Mouse (Mus musculus): ENCODE results near the gene Arid1b. TPM values are rescaled to one million over a fixed set of nuclear protein-coding genes. Genes with fewer than 3 reads are reported as not detected.

The Arid1b gene
- polyA plus RNA-seq, 1 experiment from 2014 or later = 12.4 TPM

- Histone ChIP-seq H3K9ac (ENCODE audit: low read depth, low read length) (no peak overlapping the region), H3K4me1 (ENCODE audit: control insufficient read depth, insufficient read depth, low read length) (peaks cover 9% of the 10 kb centered on the region), H3K4me2 (ENCODE audit: low read depth, low read length) (no peak overlapping the region), H3K27ac (replicated peaks; ENCODE audit: low read depth, low read length) (no peak overlapping the region), H3K4me3 (ENCODE audit: low read depth, low read length) (no peak overlapping the region), H3K9me3 (ENCODE audit: control insufficient read depth, low read length) (no peaks in the 10 kb centered on the region), H3K27me3 (replicated peaks; ENCODE audit: control insufficient read depth, insufficient read depth, low read length) (no peaks in the 10 kb centered on the region), H3K36me3 (ENCODE audit: control insufficient read depth, insufficient read depth, low read length) (no peaks in the 10 kb centered on the region)
- ATAC-seq (ENCODE audit: low read depth) (no peak), DNase-seq (ENCODE audit: low spot score) (no peak)
- 51% methylated on average over 6 of the region's 6 CpGs for WGBS
Measured at GRCm38 (mm10) chr17:5227136-5227535, 233.0 kb downstream of the Arid1b start.

DNA sequence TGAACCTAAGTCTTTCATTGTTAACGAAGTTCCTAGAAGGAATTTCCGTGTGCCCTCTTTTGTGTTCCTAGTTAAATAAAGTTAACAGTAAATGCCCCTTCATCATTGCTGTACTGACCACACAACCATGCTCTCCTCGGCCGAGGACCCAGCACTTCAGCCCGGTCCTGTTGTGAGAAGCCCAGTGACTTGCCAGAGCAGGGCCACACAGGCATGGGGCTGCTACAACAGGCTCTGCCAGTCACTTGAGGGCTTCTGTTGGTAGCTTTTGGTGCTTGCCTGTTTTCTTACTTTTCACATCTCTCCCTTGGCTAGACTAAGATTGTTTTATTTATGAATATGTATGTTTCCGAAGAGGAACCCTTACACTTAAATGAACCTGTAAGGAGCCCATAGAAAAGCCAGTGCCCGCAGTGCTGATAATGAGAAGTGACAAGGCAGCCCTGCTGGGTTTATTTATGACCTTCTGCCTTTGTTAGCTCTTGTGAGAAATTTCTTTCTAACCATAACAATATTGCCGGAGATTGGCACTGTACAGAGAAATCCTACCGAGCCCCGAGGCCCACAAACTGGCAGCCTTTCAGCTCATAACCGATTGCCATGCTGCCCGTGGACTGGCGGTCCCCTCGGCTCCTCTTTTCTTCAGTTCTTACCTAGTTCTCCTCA, 234.0 kb downstream of the Arid1b start:
- H3K4me2 ChIP-seq (ENCODE audit: low read depth, low read length) = no peak overlapping the region
- WGBS = 70% methylated on average over 14 of the region's 14 CpGs
- H3K27ac ChIP-seq (replicated peaks; ENCODE audit: low read depth, low read length) = no peak overlapping the region
- H3K4me3 ChIP-seq (ENCODE audit: low read depth, low read length) = no peak overlapping the region
- no peaks in the 10 kb centered on the region for H3K27me3 ChIP-seq (replicated peaks; ENCODE audit: control insufficient read depth, insufficient read depth, low read length)
- ATAC-seq (ENCODE audit: low read depth) (no peak), DNase-seq (ENCODE audit: low spot score) (peak; percentile 32)
- no peak overlapping the region for H3K9ac ChIP-seq (ENCODE audit: low read depth, low read length)
- no peaks in the 10 kb centered on the region for H3K36me3 ChIP-seq (ENCODE audit: control insufficient read depth, insufficient read depth, low read length)
- H3K9me3 ChIP-seq (ENCODE audit: control insufficient read depth, low read length) = no peaks in the 10 kb centered on the region
- peaks cover 15% of the 10 kb centered on the region for H3K4me1 ChIP-seq (ENCODE audit: control insufficient read depth, insufficient read depth, low read length)

DNA sequence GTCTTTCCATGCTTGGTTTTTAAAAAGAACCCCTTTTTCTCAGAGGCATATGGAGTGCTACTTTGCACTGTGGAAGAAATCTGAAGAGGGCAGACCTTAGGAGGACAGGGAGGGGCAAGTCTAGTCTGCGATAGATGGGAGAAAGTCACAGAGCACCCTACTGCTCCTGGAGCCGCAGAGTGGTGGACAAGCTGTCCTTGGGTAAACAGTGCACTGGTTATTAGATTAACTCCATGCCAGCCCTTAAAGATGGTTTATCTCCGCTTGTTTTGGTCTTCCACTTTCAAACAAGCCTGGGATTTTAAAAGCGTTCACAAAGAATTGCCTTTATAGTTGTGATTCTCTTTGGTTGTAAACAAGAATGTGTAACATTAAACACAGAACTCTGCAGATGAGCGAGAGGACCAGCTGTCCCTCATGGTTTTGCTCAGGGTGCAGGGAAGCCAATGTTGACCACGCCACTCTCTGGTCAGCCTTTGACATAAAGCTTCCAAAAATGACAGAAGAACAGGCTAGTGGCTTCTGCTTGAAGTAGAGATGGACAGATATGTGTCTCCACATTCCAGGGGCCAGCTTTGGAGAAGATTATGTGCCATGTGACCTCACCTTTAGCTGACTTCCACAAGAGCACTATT, 234.6 kb downstream of the Arid1b start:
- Histone ChIP-seq H3K9me3 (ENCODE audit: control insufficient read depth, low read length) (no peaks in the 10 kb centered on the region), H3K4me2 (ENCODE audit: low read depth, low read length) (no peak overlapping the region), H3K9ac (ENCODE audit: low read depth, low read length) (no peak overlapping the region), H3K36me3 (ENCODE audit: control insufficient read depth, insufficient read depth, low read length) (no peaks in the 10 kb centered on the region), H3K27me3 (replicated peaks; ENCODE audit: control insufficient read depth, insufficient read depth, low read length) (no peaks in the 10 kb centered on the region), H3K27ac (replicated peaks; ENCODE audit: low read depth, low read length) (no peak overlapping the region), H3K4me1 (ENCODE audit: control insufficient read depth, insufficient read depth, low read length) (peaks cover 15% of the 10 kb centered on the region), H3K4me3 (ENCODE audit: low read depth, low read length) (no peak overlapping the region)
- ATAC-seq (ENCODE audit: low read depth) (no peak), DNase-seq (ENCODE audit: low spot score) (no peak)
- WGBS = 75% methylated on average over 6 of the region's 6 CpGs

DNA sequence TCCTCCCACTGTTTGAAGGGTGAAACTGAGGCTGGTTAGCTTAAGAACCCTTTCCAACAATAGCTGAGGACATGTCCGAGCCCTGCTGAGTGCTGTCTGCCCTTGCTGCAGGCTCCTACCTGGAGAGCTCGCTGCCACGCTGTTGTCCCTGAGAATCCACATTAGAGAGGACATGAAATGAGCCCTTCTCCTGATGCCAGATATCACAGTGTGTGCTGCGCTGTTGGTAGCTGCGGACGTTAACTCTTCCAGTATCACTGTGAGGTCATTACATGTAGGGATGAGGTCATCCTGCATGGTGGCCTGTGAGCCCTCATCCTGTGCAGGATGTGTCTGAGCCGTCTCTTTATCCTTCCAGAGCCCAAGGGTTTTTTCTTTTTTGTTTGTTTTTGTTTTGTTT, 235.9 kb downstream of the Arid1b start:
- ATAC-seq (ENCODE audit: low read depth) (no peak), DNase-seq (ENCODE audit: low spot score) (no peak)
- H3K27ac ChIP-seq (replicated peaks; ENCODE audit: low read depth, low read length) = no peak overlapping the region
- no peak overlapping the region for H3K4me3 ChIP-seq (ENCODE audit: low read depth, low read length)
- peaks cover 21% of the 10 kb centered on the region for H3K4me1 ChIP-seq (ENCODE audit: control insufficient read depth, insufficient read depth, low read length)
- H3K27me3 ChIP-seq (replicated peaks; ENCODE audit: control insufficient read depth, insufficient read depth, low read length) = no peaks in the 10 kb centered on the region
- no peak overlapping the region for H3K4me2 ChIP-seq (ENCODE audit: low read depth, low read length)
- no peak overlapping the region for H3K9ac ChIP-seq (ENCODE audit: low read depth, low read length)
- 73% methylated on average over 7 of the region's 7 CpGs for WGBS
- no peaks in the 10 kb centered on the region for H3K9me3 ChIP-seq (ENCODE audit: control insufficient read depth, low read length)
- H3K36me3 ChIP-seq (ENCODE audit: control insufficient read depth, insufficient read depth, low read length) = no peaks in the 10 kb centered on the region

- Histone ChIP-seq H3K27me3 (replicated peaks; ENCODE audit: control insufficient read depth, insufficient read depth, low read length) (no peaks in the 10 kb centered on the region), H3K9me3 (ENCODE audit: control insufficient read depth, low read length) (no peaks in the 10 kb centered on the region), H3K4me3 (ENCODE audit: low read depth, low read length) (no peak overlapping the region), H3K27ac (replicated peaks; ENCODE audit: low read depth, low read length) (no peak overlapping the region), H3K36me3 (ENCODE audit: control insufficient read depth, insufficient read depth, low read length) (no peaks in the 10 kb centered on the region), H3K4me2 (ENCODE audit: low read depth, low read length) (no peak overlapping the region), H3K9ac (ENCODE audit: low read depth, low read length) (no peak overlapping the region), H3K4me1 (ENCODE audit: control insufficient read depth, insufficient read depth, low read length) (peaks cover 34% of the 10 kb centered on the region)
- WGBS = 41% methylated on average over 2 of the region's 2 CpGs
- ATAC-seq (ENCODE audit: low read depth) (no peak), DNase-seq (ENCODE audit: low spot score) (no peak)
Measured at GRCm38 (mm10) chr17:5232180-5232579, 238.0 kb downstream of the Arid1b start.

GRCm38 (mm10) chr17:5233991-5234390, 239.9 kb downstream of the Arid1b start:
- Histone ChIP-seq H3K36me3 (ENCODE audit: control insufficient read depth, insufficient read depth, low read length) (no peaks in the 10 kb centered on the region), H3K27ac (replicated peaks; ENCODE audit: low read depth, low read length) (no peak overlapping the region), H3K27me3 (replicated peaks; ENCODE audit: control insufficient read depth, insufficient read depth, low read length) (no peaks in the 10 kb centered on the region), H3K9me3 (ENCODE audit: control insufficient read depth, low read length) (no peaks in the 10 kb centered on the region), H3K4me1 (ENCODE audit: control insufficient read depth, insufficient read depth, low read length) (peaks cover 43% of the 10 kb centered on the region), H3K9ac (ENCODE audit: low read depth, low read length) (no peak overlapping the region), H3K4me2 (ENCODE audit: low read depth, low read length) (no peak overlapping the region), H3K4me3 (ENCODE audit: low read depth, low read length) (no peak overlapping the region)
- no peak for ATAC-seq (ENCODE audit: low read depth)
- 100% methylated on average over 1 of the region's 1 CpGs for WGBS
- no peak for DNase-seq (ENCODE audit: low spot score)

GRCm38 (mm10) chr17:5235057-5235456, 240.9 kb downstream of the Arid1b start:
- Histone ChIP-seq H3K4me1 (ENCODE audit: control insufficient read depth, insufficient read depth, low read length) (peaks cover 49% of the 10 kb centered on the region), H3K27ac (replicated peaks; ENCODE audit: low read depth, low read length) (no peak overlapping the region)
- DNase-seq (ENCODE audit: low spot score) = peak; percentile 60

DNA sequence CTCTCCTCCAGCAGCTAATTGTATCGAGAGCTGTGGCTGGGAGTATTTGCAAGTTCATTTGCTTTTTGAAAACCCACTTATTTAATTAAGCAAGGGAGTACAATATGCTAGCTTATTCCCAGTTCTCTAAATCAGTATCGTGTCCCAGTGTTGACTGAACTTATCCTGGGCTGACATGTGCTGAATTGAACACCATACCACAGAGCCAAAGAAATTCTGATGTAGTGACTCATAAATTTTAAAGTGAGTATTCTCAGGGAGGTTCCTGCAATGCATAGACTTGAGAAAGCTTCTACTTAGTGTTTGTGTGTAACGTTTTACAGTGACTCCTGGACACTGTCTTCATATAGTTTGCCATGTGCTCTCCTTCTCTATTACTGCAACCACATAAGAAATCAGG, 243.6 kb downstream of the Arid1b start:
- ATAC-seq (ENCODE audit: low read depth) (peak; percentile 32; the same call in 1 of the 2 replicates), DNase-seq (ENCODE audit: low spot score) (no peak)
- Histone ChIP-seq H3K4me2 (ENCODE audit: low read depth, low read length) (no peak overlapping the region), H3K9ac (ENCODE audit: low read depth, low read length) (no peak overlapping the region), H3K9me3 (ENCODE audit: control insufficient read depth, low read length) (no peaks in the 10 kb centered on the region), H3K4me3 (ENCODE audit: low read depth, low read length) (no peak overlapping the region), H3K36me3 (ENCODE audit: control insufficient read depth, insufficient read depth, low read length) (no peaks in the 10 kb centered on the region), H3K27ac (replicated peaks; ENCODE audit: low read depth, low read length) (no peak overlapping the region), H3K4me1 (ENCODE audit: control insufficient read depth, insufficient read depth, low read length) (peaks cover 43% of the 10 kb centered on the region), H3K27me3 (replicated peaks; ENCODE audit: control insufficient read depth, insufficient read depth, low read length) (no peaks in the 10 kb centered on the region)
- WGBS = 39% methylated on average over 3 of the region's 3 CpGs

More at GRCm38 (mm10) chr17:5235057-5235456, 240.9 kb downstream of the Arid1b start:
- no peaks in the 10 kb centered on the region for H3K27me3 ChIP-seq (replicated peaks; ENCODE audit: control insufficient read depth, insufficient read depth, low read length)
- no peak overlapping the region for H3K4me2 ChIP-seq (ENCODE audit: low read depth, low read length)
- no peaks in the 10 kb centered on the region for H3K9me3 ChIP-seq (ENCODE audit: control insufficient read depth, low read length)
- ATAC-seq (ENCODE audit: low read depth) = no peak
- H3K9ac ChIP-seq (ENCODE audit: low read depth, low read length) = no peak overlapping the region
- WGBS = 48% methylated on average over 9 of the region's 9 CpGs
- no peaks in the 10 kb centered on the region for H3K36me3 ChIP-seq (ENCODE audit: control insufficient read depth, insufficient read depth, low read length)
- H3K4me3 ChIP-seq (ENCODE audit: low read depth, low read length) = no peak overlapping the region
